Mouse (Mus musculus): ENCODE data around the gene Rplp0.

DNA sequence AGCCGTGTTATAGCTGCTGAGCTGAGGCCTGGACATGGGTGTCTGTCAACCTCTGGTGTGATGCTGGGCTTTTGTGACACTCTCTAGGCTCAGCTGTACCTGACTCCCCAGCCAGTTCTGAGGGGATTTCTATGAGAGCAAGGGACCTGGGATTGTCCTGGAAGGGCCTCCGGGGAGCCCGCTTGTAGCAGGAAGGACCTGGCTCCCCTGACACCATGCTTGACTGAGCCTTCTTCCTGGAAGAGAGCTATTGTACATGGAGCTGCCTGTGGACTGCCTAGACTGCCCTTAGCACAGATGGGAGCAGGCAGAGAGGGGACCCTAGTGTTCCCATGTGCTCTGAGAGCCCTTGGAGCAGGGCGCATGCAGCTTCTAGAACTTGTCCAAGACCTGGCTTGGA lies 33.9 kb upstream of the Rplp0 start:
- TF ChIP-seq MAFK (IDR thresholded peaks at IDR 0.05; ENCODE audit: insufficient read depth, low read depth, low read length), result no peak
- no peak for TF ChIP-seq HCFC1 (IDR thresholded peaks at IDR 0.05; ENCODE audit: borderline replicate concordance, insufficient read depth, low read length)
- no peak for TF ChIP-seq ZNF384 (IDR thresholded peaks at IDR 0.05; ENCODE audit: low read depth, low read length)
